Mouse (Mus musculus): ENCODE data around the gene Mvk.
A peak's percentile ranks its signal among the peaks of the same experiment; 100 is the strongest.

Mvk gene

DNA sequence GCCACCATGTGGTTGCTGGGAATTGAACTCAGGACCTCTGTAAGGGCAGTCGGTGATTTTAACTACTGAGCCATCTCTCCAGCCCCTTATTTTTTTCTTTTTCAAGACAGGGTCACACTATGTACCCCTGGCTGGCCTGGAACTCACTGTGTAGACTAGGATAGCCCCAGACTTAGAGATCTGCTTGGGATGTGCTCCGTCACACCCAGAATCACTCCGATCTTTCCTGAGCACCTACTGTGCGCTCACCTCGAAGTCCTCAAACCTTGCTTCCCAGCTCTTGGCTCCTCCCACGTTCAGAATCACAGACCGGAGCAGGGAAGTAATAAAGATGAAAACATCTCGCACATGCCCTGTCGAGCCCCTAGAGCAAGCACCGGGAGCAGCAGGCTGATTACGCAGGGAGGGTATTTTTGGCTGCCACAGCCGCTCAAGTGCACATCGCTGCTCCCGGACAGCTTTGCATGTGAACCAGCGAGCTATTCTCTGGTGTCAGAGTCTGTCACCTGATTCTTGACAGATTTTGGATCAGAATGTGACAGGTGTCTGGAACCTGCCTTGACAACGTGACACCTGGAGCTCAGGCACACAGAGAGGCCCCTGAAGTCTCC is 13.0 kb downstream of the Mvk start:
- no peak for DNase-seq (ENCODE audit: low spot score)

DNA sequence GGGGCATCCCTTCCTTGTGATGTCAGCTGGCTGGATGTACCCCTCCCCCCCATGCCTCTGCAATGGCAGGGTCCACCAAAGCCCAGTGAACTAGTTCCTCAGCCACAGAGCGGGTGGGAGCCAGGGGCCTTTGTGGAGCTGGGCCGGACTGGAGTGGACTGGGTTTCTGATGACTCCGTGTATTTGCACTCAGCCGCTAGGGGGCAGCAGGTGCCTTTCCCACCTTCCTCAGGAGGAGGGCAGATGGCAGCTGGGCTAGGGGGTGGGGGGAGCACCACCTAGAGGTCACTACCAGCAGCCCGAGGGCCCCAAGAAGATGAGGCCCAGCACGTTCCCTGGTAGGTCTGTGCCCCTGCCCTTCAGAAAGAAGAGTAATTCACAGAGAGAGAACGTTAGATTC is 17.2 kb downstream of the Mvk start:
- DNase-seq (ENCODE audit: low spot score), result peak; percentile 94

DNA sequence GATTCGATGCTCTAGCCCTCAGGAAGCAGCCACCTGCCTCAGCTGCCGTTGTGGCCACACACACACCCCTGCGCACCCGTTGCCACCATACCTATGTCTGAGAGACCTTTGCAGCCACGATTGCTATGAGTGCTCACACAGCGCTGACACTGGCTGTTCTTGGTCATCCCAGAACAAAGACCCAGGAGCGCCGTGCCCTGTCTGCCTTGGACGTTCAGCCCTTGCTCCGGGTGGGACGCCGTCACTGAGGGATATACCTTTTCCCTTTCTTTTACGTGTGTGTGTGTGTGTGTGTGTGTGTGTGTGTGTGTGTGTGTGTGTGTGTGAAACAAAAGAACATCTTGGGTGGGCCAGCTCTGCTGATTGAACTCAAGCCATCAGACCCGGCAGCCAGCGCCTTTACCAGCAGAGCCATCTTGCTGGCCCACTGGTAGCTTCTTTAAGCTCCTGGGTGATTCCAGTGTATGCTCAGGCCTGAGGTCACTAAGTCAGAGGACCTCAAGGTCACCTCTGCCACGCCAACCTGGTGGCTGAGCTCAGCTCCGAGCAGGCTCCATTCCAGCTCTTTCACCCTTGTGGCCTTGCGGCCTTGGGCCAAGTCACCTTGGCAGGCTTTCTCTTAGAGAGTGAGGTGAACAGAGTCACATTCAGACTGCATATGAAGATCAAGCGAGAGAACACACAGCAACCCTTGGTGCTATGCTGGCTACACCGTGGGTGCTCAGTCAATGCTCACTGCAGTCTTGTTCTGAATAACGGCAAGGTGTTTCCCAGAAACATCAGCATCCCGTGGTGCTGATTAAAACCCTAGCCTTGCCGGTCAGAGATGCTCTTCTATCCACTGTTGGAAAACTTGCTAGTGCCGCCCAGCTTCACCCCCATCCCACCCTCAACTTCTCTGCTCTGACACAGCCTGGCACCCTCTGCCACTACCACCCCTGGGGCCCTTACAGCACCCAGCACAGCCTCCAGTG is 18.3 kb downstream of the Mvk start:
- DNase-seq (ENCODE audit: low spot score), result peak; percentile 49

DNA sequence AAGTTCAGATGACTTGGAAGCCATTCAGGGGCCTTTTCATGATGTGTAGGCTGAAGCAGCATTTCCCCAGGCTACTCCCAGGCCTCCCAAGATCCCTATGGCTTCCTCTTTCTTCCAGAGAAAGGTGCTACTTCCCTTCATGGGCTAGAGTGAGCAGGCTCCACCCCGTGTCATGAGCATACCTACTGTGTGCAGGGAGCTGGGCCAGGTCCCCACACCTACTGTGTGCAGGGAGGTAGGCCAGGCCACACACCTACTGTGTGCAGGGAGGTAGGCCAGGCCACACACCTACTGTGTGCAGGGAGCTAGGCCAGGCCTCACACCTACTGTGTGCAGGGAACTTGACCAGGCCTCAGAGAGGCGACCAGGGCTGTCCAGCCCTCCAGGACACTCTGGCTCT is 20.5 kb downstream of the Mvk start:
- no peak for DNase-seq (ENCODE audit: low spot score)

DNA sequence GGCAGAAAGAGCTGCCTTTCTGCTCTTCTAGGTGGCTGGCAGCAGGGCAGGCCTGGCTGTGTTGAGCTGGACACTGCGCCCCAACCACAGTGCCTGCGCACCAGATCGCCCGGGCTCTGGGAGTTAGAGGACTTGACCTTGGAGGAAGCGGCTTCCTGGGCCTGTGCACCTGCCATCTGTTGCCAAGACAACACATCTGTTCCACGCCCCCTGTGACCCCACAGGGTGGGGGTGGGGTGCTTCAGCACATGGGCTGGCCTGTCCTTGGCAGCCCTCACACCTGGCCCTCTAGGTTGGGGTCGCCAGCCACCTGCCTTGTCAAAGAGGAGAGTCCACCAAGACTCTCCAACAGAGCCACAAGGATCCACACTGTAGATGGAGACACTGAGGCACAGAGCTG is 21.6 kb downstream of the Mvk start:
- DNase-seq (ENCODE audit: low spot score), result peak; percentile 50

DNA sequence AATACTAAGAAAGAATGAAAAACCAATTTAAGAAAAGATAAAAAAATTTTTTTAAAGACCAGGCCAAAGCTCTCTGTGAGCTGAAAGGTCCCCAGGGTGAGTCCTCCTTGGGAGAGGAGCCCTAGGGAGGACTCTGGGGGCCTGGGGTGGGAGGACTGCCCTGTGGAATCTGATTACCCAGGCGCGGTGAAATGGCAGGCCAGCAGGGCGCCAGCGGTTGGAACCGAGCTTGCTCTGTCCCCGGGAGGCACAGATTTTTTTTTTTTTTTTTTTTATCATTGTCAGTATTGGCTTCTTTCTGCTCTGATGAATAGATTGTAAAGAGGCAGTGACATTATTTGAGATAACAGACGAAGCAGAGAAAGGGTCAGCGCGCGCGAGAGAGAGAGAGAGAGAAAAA is 22.9 kb downstream of the Mvk start:
- DNase-seq (ENCODE audit: low spot score), result peak; percentile 50

DNA sequence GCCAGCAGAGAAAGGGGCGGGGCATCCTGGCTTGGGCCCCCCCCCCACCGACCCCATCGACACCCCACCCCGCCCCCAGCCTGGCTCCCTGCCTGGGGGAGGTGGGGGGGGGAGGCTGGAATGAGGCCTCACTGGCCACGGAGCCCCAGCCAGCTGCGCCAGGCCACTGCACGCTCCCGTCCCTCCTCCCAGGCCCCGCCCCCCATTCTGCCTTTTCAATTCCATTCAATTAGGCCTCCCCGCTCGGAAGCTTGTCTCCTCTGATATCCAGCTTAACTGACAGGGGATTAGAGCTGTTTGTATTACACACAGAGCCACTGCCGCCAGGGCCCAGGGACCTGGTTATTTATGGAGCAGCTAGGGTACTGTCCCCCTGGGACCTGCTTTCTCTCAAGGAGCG is 23.4 kb downstream of the Mvk start:
- peak; percentile 84 for DNase-seq (ENCODE audit: low spot score)

DNA sequence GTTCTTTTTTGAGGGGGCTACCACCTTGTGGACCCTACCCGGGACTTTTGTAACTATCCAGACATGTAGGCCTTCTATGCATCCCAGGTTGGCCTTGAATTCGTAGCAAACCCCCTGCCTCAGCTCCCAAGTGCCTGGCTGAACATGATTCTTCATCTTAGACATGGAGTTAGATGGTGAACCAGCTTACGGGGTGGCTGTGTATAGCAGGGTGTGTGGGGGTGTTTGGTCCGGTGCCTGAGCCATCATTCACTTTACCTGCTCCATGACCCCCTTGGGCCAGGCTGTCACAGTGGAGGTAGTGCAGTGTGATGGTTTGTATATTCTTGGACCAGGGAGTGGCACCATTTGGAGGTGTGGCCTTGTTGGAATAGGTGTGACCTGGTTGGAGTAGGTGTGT is 23.9 kb downstream of the Mvk start:
- no peak for DNase-seq (ENCODE audit: low spot score)

DNA sequence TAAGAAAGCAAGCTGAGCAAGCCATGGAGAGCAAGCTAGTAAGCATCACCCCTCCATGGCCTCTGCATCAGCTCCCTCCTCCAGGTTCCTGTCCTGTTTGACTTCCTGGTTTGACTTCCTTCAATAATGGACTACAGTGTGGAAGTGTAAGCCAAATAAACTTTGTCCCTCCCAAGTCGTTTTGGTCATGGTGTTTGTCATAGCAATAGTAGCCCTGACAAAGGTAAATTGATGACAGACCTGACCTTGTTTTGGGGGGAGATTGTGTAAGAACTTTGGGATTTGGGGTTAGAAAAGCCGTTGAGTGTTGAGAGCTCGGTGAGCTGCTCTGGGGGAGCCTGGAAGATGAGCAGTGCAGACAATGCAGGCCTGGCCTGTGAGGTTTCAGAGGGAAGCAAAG is 26.3 kb downstream of the Mvk start:
- DNase-seq (ENCODE audit: low spot score), result no peak

DNA sequence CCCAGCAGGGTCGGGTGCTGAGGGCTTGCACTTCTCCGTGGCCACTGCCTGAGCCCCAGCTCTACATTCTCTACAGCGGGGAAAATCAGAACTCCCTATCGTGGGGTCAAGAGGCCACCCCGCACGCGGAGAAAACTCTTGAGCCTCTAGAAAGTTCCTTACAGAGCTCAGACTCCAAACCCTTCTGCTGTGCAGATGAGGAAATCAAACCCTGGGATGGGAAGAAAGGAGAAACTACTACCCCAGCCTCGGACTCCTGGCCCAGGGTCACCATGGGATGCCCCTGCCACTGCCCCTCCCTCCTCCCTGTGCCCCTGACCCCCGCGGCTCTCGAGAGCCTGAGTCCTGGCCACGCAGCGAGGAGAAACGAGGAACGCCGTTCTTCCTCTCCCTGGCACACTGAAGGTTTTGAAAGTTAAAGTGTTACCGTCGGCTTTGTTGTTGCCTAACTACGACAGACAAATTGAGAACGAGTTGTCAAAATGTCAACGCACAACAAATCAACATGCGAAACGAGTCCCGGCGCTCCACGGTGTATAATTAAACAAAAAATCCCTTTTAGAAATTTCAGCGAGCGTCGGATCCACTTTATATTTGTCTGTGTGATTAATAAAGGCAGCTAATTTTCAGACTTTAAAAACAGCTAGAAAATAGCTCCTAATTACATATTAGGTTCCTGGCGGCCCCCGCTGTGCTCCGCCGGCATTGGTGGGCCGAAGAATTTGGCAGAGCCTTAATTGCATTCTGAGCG is 30.8 kb downstream of the Mvk start:
- no peak for DNase-seq (ENCODE audit: low spot score)

DNA sequence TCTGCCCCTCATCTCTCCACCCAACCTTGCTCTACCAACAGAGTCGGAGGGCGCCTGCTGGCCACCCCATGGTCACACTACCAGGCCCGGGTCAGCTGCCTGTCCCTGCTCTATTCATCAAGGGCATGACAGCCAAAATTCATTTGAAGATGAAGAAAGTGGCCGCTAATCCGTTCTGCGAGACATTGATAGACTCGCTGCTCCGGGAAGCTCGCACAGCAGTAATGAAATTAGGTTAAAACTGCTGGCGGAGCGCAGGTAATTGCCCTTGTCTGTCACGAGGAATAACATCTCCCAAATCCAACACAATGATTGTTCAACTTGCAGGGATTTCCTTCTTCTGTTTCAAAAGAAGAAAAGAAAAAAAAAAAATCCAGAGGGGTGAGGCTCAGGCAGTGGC is 34.2 kb downstream of the Mvk start:
- DNase-seq (ENCODE audit: low spot score), result no peak

DNA sequence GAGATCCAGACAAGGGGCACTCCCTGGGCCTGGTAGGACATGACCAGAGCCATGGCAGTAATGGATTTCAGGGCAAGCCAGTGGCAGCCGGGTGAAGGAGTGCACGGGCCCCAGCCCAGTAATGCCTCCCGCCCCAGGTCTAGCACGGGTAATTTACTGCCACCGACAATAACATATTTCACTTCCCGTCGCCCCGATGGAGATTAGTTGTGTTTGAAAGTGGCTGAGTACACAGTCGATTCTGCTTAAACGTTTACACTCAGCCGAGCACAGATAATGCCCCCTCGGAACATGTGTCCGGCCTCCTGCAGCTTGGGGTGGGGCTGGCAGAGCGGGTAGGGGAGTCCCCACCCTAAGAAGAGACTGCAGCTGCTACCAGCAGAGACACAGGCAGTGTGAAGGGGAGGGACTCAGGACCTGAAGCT is 38.5 kb downstream of the Mvk start:
- no peak for DNase-seq (ENCODE audit: low spot score)

DNA sequence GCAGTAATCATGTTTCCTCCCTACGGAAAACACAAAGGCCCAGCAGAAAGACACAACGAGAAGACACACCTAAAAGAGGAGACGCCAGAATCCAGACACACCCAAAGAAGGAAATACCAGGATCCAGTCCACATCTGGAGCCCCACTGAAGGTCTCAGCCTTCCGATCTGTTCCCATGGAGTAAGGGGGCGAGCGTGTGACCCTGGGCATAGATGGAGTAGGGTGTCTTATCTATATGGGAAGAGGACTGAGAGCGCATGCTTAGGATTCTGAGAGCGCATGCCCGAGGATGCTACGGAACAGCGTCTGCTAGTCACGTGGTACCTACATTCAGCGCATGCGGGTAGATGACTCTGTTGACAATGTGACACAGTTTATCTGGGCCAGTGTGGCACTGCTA is 41.6 kb downstream of the Mvk start:
- no peak for DNase-seq (ENCODE audit: low spot score)

DNA sequence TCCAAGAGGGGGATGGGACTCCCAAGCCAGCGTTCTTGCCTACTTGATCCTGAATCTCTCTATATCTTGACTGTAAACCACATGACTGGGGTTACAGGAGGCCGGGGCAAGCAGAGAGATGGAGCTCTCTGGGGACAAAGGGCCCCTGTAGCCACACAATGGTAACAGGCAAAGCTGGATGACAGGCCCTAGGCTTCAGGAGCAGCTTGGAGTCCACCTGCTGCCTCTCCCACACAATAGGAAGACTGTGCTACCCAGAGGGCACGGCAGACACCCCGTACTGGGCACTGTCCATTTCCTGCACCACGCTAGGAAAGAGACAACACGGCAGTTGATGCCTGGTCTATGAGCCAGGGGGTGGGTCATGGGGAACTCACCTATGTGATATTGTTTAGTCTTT is 45.5 kb downstream of the Mvk start:
- DNase-seq (ENCODE audit: low spot score), result no peak

DNA sequence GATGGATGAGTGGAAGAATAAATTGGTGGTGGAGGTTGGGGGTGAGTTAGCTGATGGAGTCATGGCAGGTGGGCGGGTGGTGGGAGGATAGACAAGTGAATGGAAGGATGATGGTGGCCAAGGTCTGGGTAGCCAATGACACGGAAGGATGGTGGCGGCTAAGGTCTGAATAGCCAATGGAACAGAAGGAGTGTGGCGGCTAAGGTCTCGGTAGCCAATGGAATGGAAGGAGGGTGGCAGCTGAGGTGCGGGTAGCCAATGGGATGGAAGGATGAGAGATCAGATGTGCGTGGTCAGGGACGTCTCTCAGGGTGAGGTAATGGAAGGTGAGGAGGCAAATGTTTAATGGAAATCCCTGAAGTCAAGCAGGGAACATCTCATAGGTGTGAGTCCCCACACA is 46.2 kb downstream of the Mvk start:
- DNase-seq (ENCODE audit: low spot score), result no peak

DNA sequence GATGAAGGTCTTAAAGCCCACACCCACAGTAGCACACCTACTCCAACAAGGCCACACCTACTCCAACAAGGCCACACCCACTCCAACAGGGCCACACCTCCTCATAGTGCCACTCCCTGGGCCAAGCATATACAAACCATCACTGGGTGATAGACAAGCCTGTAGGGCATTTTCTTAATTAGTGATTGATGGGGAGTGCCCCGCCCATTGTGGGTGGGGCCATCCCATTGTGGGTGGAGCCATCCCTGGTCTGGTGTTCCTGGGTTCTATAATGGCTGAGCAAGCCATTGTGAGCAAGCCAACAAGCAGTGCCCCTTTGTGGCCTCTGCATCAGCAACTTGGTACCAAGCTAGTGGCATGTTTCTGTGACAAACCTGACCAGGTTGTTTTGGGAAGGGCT is 50.7 kb downstream of the Mvk start:
- DNase-seq (ENCODE audit: low spot score), result no peak

DNA sequence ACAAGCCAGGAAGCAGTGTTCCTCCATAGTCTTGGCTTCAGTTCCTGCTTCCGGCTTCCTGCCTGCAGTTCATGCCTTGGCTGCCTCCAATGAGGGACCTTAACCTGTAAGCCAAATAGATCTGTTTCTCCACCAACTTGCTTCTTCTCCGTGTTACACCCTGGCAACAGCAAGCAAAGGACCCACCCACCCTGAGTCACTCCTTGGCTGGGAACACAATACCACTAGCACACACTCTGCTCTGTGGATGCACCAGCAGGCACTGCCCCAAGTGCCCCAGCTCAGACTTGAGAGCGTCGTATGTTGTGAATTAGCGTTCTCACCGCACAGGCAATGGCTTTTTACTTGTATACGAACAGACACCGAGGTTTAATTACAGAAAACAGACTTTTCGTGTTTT is 57.2 kb downstream of the Mvk start:
- no peak for DNase-seq (ENCODE audit: low spot score)

DNA sequence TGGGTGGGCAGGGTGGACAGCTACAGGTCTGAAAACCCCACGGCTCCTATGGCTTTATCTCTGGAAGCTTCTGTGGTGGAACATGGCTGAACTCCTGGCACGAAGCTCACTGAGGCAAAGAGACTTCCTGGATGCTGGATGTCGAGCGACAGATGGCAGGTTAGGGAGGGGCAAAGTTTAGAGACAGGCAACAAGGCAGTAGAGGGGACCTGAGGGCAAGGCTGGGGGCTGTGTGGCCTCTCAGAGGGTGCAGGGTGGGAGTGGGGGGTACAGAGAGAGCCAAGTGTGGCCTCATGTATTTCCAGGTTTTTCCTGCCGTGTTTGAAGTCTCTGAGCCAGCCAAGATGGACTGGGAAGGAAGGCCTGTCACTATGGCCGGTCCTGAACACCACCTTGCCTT is 60.8 kb downstream of the Mvk start:
- no peak for DNase-seq (ENCODE audit: low spot score)

DNA sequence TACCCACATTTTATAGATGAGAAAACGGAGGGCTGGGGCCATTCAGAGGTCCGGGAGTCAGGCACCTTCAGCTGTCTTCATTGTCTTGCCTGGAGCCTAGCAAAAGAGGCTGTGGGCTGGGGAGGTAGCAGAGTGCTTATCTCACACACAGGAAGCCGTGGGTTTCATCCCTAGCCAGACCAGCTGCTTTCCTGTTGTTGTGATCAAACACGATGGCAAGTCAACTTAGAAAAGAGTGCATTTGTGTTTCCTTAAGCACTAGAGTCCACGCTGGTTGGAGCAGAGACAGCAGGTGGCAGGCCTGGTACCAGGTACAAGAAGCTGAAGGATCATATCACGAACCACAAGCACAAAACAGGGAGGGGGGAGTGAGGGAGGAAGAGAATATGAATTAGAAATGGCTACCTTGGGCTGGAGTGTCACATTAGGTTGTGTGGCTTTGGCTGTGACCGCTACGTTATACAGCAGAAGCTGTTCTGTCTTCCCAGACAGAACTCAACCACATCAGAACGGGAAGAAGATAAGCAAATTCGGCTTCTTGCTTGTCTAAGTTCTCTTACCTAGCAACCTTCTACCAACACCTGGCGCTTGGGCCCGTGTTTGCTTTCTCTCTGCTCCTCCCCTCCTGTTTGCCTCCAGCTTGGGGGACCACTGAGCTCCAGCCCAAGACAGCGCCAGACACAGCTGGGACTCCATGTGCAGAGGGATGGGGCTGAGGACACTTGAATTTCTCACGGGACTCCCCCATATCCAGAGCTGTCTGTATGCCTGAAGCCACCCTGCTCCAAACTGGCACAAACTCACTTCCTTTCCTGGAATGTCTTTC is 61.4 kb downstream of the Mvk start:
- DNase-seq (ENCODE audit: low spot score), result no peak

DNA sequence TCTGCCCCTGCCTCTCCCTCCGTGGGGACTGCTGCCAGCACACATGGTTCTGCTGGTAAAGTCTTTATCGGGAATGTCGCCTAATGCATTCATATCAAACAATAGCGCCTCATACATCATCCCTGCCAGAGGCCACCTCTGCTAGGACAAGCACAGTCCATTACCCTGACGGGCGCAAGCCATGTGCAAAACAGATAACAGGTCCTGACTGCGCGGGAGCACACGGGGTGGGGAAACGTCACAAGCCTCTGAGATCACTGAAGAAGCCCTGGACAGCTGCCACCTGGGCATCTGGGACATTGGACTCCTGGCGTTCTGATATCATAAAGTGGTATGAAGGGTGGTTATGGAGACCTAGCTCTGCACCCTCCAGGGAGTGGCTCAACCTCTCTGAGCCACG is 63.3 kb downstream of the Mvk start:
- DNase-seq (ENCODE audit: low spot score), result no peak

DNA sequence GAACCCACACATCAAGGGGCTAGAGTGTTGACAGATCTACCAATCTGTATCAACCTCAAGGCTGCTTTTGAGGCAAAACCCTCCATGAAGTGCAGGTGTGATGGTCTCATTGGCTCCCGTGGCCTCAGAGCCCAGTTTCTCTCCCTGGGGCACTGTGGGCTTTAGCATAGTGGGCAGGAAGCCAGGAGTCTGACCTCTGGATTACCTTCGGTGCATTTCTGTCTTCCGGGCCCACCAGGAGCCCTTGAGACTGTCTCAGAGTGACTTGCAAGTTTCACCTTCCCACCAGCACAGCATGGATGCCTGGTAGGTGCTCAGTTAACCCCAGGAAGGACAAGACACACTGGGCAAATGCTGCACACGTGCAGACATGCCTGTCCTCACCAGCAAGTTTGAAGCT is 63.9 kb downstream of the Mvk start:
- DNase-seq (ENCODE audit: low spot score), result no peak

DNA sequence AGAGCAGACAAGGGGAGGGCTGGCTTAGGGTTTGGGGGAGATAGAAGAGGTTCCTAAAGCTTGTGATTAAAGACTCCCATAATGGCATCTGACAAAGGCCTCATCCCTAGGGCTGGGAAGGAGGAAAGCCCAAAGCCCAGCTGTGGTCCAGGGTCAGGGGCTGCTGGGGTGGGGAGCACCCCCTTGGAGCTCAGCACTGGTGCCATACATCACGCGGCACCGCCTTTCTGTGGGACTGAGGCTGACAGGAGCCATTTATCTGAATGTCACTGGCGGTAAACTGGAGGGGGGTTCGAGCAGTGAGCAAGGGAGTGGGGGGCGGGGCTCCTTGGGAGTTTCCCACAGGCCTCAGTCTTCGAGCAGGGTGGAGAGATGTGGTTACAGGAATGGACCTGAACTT is 65.4 kb downstream of the Mvk start:
- no peak for DNase-seq (ENCODE audit: low spot score)

Data from testis, postnatal 10 days (tissue).